Mouse (Mus musculus): Measurements from ENCODE around the gene Gm48552. TPM values are rescaled to one million over a fixed set of nuclear protein-coding genes. Genes with fewer than 3 reads are reported as not detected.
A peak's percentile ranks its signal among the peaks of the same experiment; 100 is the strongest.

Gene Gm48552
- total and polyA plus RNA-seq, 3 experiments: 0.88 to 1.2 TPM; not detected in 1

GRCm38 (mm10) chr10:81432868-81433262 lies 44.1 kb downstream of the Gm48552 start:
- WGBS: 1% methylated on average over 17 of the region's 17 CpGs
- H3K9ac ChIP-seq (ENCODE audit: low read depth, low read length): peak overlapping the region; percentile 55
- H3K4me1 ChIP-seq (ENCODE audit: control insufficient read depth, insufficient read depth, low read length): peaks cover 13% of the 10 kb centered on the region
- H3K36me3 ChIP-seq (ENCODE audit: control insufficient read depth, insufficient read depth, low read length): no peaks in the 10 kb centered on the region
- peak overlapping the region; percentile 84 for H3K27ac ChIP-seq
- intact Hi-C loops (cut with DNase I): no loop called here
- peak overlapping the region; percentile 30 for H3K4me3 ChIP-seq
- DNase-seq: peak; percentile 88 to 95
- H3K27me3 ChIP-seq (ENCODE audit: control insufficient read depth, insufficient read depth, low read length): no peaks in the 10 kb centered on the region
- no peak for TF ChIP-seq CTCF (IDR thresholded peaks at IDR 0.05)
- TF ChIP-seq POLR2A (IDR thresholded peaks at IDR 0.05; ENCODE audit: insufficient read depth, low read depth, low read length): 0 out of 2 replicates have a peak, but pooled peaks have one; percentile 25
- TF ChIP-seq EP300 (IDR thresholded peaks at IDR 0.05; ENCODE audit: insufficient read depth, low read depth, low read length): no peak
- no peaks in the 10 kb centered on the region for H3K79me2 ChIP-seq (replicated peaks; ENCODE audit: control insufficient read depth, insufficient read depth, low read length)

- no peaks in the 10 kb centered on the region for H3K79me2 ChIP-seq (replicated peaks; ENCODE audit: control insufficient read depth, insufficient read depth, low read length)
- H3K36me3 ChIP-seq (ENCODE audit: control insufficient read depth, insufficient read depth, low read length): no peaks in the 10 kb centered on the region
- intact Hi-C loops (cut with DNase I): no loop called here
- DNase-seq: peak; percentile 60 to 73
- no peaks in the 10 kb centered on the region for H3K27me3 ChIP-seq (ENCODE audit: control insufficient read depth, insufficient read depth, low read length)
- H3K27ac ChIP-seq: peak overlapping the region; percentile 84
- no peak overlapping the region for H3K4me3 ChIP-seq
- peaks cover 13% of the 10 kb centered on the region for H3K4me1 ChIP-seq (ENCODE audit: control insufficient read depth, insufficient read depth, low read length)
- H3K9ac ChIP-seq (ENCODE audit: low read depth, low read length): 0 out of 2 replicates have a peak overlapping the region, but pooled peaks have one; percentile 3
- 62% methylated on average over 26 of the region's 26 CpGs for WGBS
- no peak for TF ChIP-seq EP300 (IDR thresholded peaks at IDR 0.05; ENCODE audit: insufficient read depth, low read depth, low read length)
- TF ChIP-seq POLR2A (IDR thresholded peaks at IDR 0.05; ENCODE audit: insufficient read depth, low read depth, low read length): no peak
- TF ChIP-seq CTCF (IDR thresholded peaks at IDR 0.05): peak; percentile 47
Measured at GRCm38 (mm10) chr10:81433541-81434289, 44.9 kb downstream of the Gm48552 start.

- Histone ChIP-seq H3K4me3 (no peak overlapping the region), H3K36me3 (ENCODE audit: control insufficient read depth, insufficient read depth, low read length) (no peaks in the 10 kb centered on the region), H3K27me3 (ENCODE audit: control insufficient read depth, insufficient read depth, low read length) (no peaks in the 10 kb centered on the region), H3K79me2 (replicated peaks; ENCODE audit: control insufficient read depth, insufficient read depth, low read length) (no peaks in the 10 kb centered on the region), H3K27ac (peak overlapping the region; percentile 44), H3K9ac (ENCODE audit: low read depth, low read length) (peak overlapping the region; percentile 10), H3K4me1 (ENCODE audit: control insufficient read depth, insufficient read depth, low read length) (peaks cover 9% of the 10 kb centered on the region)
- TF ChIP-seq CTCF (IDR thresholded peaks at IDR 0.05) (no peak), EP300 (IDR thresholded peaks at IDR 0.05; ENCODE audit: insufficient read depth, low read depth, low read length) (no peak), POLR2A (IDR thresholded peaks at IDR 0.05; ENCODE audit: insufficient read depth, low read depth, low read length) (no peak)
- peak in 1 of 2 experiments; percentile 28 for DNase-seq
- 38% methylated on average over 15 of the region's 15 CpGs for WGBS
- intact Hi-C loops (cut with DNase I): no loop called here
Measured at GRCm38 (mm10) chr10:81434361-81435263, 45.8 kb downstream of the Gm48552 start.

- intact Hi-C loops (cut with DNase I): no loop called here
- Histone ChIP-seq H3K4me3 (no peak overlapping the region), H3K27ac (peak overlapping the region; percentile 44), H3K4me1 (ENCODE audit: control insufficient read depth, insufficient read depth, low read length) (peaks cover 9% of the 10 kb centered on the region), H3K79me2 (replicated peaks; ENCODE audit: control insufficient read depth, insufficient read depth, low read length) (no peaks in the 10 kb centered on the region), H3K36me3 (ENCODE audit: control insufficient read depth, insufficient read depth, low read length) (no peaks in the 10 kb centered on the region), H3K9ac (ENCODE audit: low read depth, low read length) (no peak overlapping the region), H3K27me3 (ENCODE audit: control insufficient read depth, insufficient read depth, low read length) (no peaks in the 10 kb centered on the region)
- 54% methylated on average over 3 of the region's 3 CpGs for WGBS
- TF ChIP-seq POLR2A (IDR thresholded peaks at IDR 0.05; ENCODE audit: insufficient read depth, low read depth, low read length) (no peak), EP300 (IDR thresholded peaks at IDR 0.05; ENCODE audit: insufficient read depth, low read depth, low read length) (0 out of 2 replicates have a peak, but pooled peaks have one; percentile 48), CTCF (IDR thresholded peaks at IDR 0.05) (no peak)
- DNase-seq: peak; percentile 74 to 84
Measured at GRCm38 (mm10) chr10:81435436-81435835, 46.6 kb downstream of the Gm48552 start.

Small RNAs within 50 kb of the gene (microRNA-seq; reads per million reads assigned to microRNA genes)
- gene Mir1191b: 0 to 0.56 reads per million in 2 experiments
- 0.56 to 1.5 reads per million in 2 experiments for gene Mir6913

Other genes starting within 250 kb of the Gm48552 start
Only the 30 nearest of the 34 such genes appear.
- gene Eef2, start 212.4 kb upstream of the Gm48552 start, total RNA-seq (2021): 1,000 to 10,000 TPM; 1,027 to 1,244 TPM
- 887 and 1,187 TPM in 2 replicates for gene Eef2, start 212.4 kb upstream of the Gm48552 start, polyA plus RNA-seq (2012; rRNA removed)
- 10 to 100 TPM; 27.8 to 29.0 TPM for gene Dapk3, start 206.0 kb upstream of the Gm48552 start, total RNA-seq (2021)
- gene Dapk3, start 206.0 kb upstream of the Gm48552 start, polyA plus RNA-seq (2012; rRNA removed): 30.6 and 35.5 TPM in 2 replicates
- not detected for gene 4930442H23Rik, start 205.2 kb upstream of the Gm48552 start, total RNA-seq (2021)
- gene 4930442H23Rik, start 205.2 kb upstream of the Gm48552 start, polyA plus RNA-seq (2012; rRNA removed): not detected in 2 replicates
- gene Nmrk2, start 187.0 kb upstream of the Gm48552 start, total RNA-seq (2021): 1 to 10 TPM; 8.7 to 8.8 TPM
- gene Nmrk2, start 187.0 kb upstream of the Gm48552 start, polyA plus RNA-seq (2012; rRNA removed): 4.7 and 6.3 TPM in 2 replicates
- gene Atcay, start 158.2 kb upstream of the Gm48552 start, total RNA-seq (2021): under 1 TPM in 1 of 2 experiments, not detected in 1; 0.09 TPM
- gene Atcay, start 158.2 kb upstream of the Gm48552 start, polyA plus RNA-seq (2012; rRNA removed): 0.14 and 0.20 TPM in 2 replicates
- gene Zfr2, start 155.8 kb upstream of the Gm48552 start, total RNA-seq (2021): 1 to 10 TPM; 1.8 to 2.0 TPM
- 5.0 and 6.3 TPM in 2 replicates for gene Zfr2, start 155.8 kb upstream of the Gm48552 start, polyA plus RNA-seq (2012; rRNA removed)
- gene Matk, start 136.1 kb upstream of the Gm48552 start, total RNA-seq (2021): under 1 TPM; 0.48 to 0.86 TPM
- 0.97 and 1.5 TPM in 2 replicates for gene Matk, start 136.1 kb upstream of the Gm48552 start, polyA plus RNA-seq (2012; rRNA removed)
- 100 to 1,000 TPM in 1 of 2 experiments, 10 to 100 TPM in 1; 85.7 to 101 TPM for gene Mrpl54, start 122.1 kb upstream of the Gm48552 start, total RNA-seq (2021)
- 66.7 and 93.2 TPM in 2 replicates for gene Mrpl54, start 122.1 kb upstream of the Gm48552 start, polyA plus RNA-seq (2012; rRNA removed)
- 100 to 1,000 TPM; 111 to 123 TPM for gene Apba3, start 122.0 kb upstream of the Gm48552 start, total RNA-seq (2021)
- 151 TPM in 2 replicates for gene Apba3, start 122.0 kb upstream of the Gm48552 start, polyA plus RNA-seq (2012; rRNA removed)
- not detected for gene Tjp3, start 97.4 kb upstream of the Gm48552 start, total RNA-seq (2021)
- 0.12 and 0.78 TPM in 2 replicates for gene Tjp3, start 97.4 kb upstream of the Gm48552 start, polyA plus RNA-seq (2012; rRNA removed)
- 10 to 100 TPM; 27.0 to 28.0 TPM for gene Pip5k1c, start 96.0 kb upstream of the Gm48552 start, total RNA-seq (2021)
- gene Pip5k1c, start 96.0 kb upstream of the Gm48552 start, polyA plus RNA-seq (2012; rRNA removed): 37.5 and 44.2 TPM in 2 replicates
- 10 to 100 TPM; 16.1 to 18.0 TPM for gene Cactin, start 67.9 kb upstream of the Gm48552 start, total RNA-seq (2021)
- 15.4 and 18.0 TPM in 2 replicates for gene Cactin, start 67.9 kb upstream of the Gm48552 start, polyA plus RNA-seq (2012; rRNA removed)
- gene Tbxa2r, start 60.3 kb upstream of the Gm48552 start, total RNA-seq (2021): 1 to 10 TPM; 3.8 to 4.1 TPM
- 7.1 and 8.7 TPM in 2 replicates for gene Tbxa2r, start 60.3 kb upstream of the Gm48552 start, polyA plus RNA-seq (2012; rRNA removed)
- gene Gipc3, start 45.7 kb upstream of the Gm48552 start, total RNA-seq (2021): 1 to 10 TPM; 5.5 to 6.4 TPM
- gene Gipc3, start 45.7 kb upstream of the Gm48552 start, polyA plus RNA-seq (2012; rRNA removed): 4.7 and 4.8 TPM in 2 replicates
- gene Hmg20b, start 38.5 kb upstream of the Gm48552 start, total RNA-seq (2021): 10 to 100 TPM; 55.6 to 58.1 TPM
- gene Hmg20b, start 38.5 kb upstream of the Gm48552 start, polyA plus RNA-seq (2012; rRNA removed): 44.3 and 54.9 TPM in 2 replicates
- gene Mfsd12, start 31.5 kb upstream of the Gm48552 start, total RNA-seq (2021): 10 to 100 TPM; 10.6 to 11.1 TPM
- 9.6 and 10.5 TPM in 2 replicates for gene Mfsd12, start 31.5 kb upstream of the Gm48552 start, polyA plus RNA-seq (2012; rRNA removed)
- 1 to 10 TPM in 1 of 2 experiments, under 1 TPM in 1; 0.64 to 1.1 TPM for gene 4930404N11Rik, start 23.2 kb upstream of the Gm48552 start, total RNA-seq (2021)
- gene 4930404N11Rik, start 23.2 kb upstream of the Gm48552 start, polyA plus RNA-seq (2012; rRNA removed): 0.32 and 1.2 TPM in 2 replicates
- 10 to 100 TPM; 29.9 to 31.5 TPM for gene Fzr1, start 10.5 kb upstream of the Gm48552 start, total RNA-seq (2021)
- gene Fzr1, start 10.5 kb upstream of the Gm48552 start, polyA plus RNA-seq (2012; rRNA removed): 49.3 and 56.1 TPM in 2 replicates
- gene Dohh, start 4.6 kb upstream of the Gm48552 start, total RNA-seq (2021): 10 to 100 TPM; 46.6 to 53.8 TPM
- gene Dohh, start 4.6 kb upstream of the Gm48552 start, polyA plus RNA-seq (2012; rRNA removed): 48.5 and 56.9 TPM in 2 replicates
- gene Gm48551, start 4.5 kb upstream of the Gm48552 start, total RNA-seq (2021): 1 to 10 TPM in 1 of 2 experiments, under 1 TPM in 1; 0.73 to 1.9 TPM
- gene Gm48551, start 4.5 kb upstream of the Gm48552 start, polyA plus RNA-seq (2012; rRNA removed): 2.1 and 3.5 TPM in 2 replicates
- 1 to 10 TPM; 2.0 to 2.3 TPM for gene Smim24, start 4.0 kb downstream of the Gm48552 start, total RNA-seq (2021)
- gene Smim24, start 4.0 kb downstream of the Gm48552 start, polyA plus RNA-seq (2012; rRNA removed): 8.3 and 8.6 TPM in 2 replicates
- gene Nfic, start 66.6 kb downstream of the Gm48552 start, total RNA-seq (2021): 100 to 1,000 TPM in 1 of 2 experiments, 10 to 100 TPM in 1; 94.2 to 104 TPM
- gene Nfic, start 66.6 kb downstream of the Gm48552 start, polyA plus RNA-seq (2012; rRNA removed): 59.9 and 80.1 TPM in 2 replicates
- gene Celf5, start 93.7 kb downstream of the Gm48552 start, total RNA-seq (2021): under 1 TPM in 1 of 2 experiments, not detected in 1; 0.16 TPM
- 0.39 and 0.73 TPM in 2 replicates for gene Celf5, start 93.7 kb downstream of the Gm48552 start, polyA plus RNA-seq (2012; rRNA removed)
- 10 to 100 TPM; 68.6 to 74.2 TPM for gene Ncln, start 107.4 kb downstream of the Gm48552 start, total RNA-seq (2021)
- gene Ncln, start 107.4 kb downstream of the Gm48552 start, polyA plus RNA-seq (2012; rRNA removed): 107 and 116 TPM in 2 replicates
- gene S1pr4, start 111.1 kb downstream of the Gm48552 start, total RNA-seq (2021): 1 to 10 TPM in 1 of 2 experiments, under 1 TPM in 1; 0.81 to 1.1 TPM
- 2.0 and 3.1 TPM in 2 replicates for gene S1pr4, start 111.1 kb downstream of the Gm48552 start, polyA plus RNA-seq (2012; rRNA removed)
- 1 to 10 TPM; 1.1 to 1.5 TPM for gene Gna15, start 135.2 kb downstream of the Gm48552 start, total RNA-seq (2021)
- gene Gna15, start 135.2 kb downstream of the Gm48552 start, polyA plus RNA-seq (2012; rRNA removed): 1.1 and 1.2 TPM in 2 replicates
- gene Gna11, start 156.2 kb downstream of the Gm48552 start, total RNA-seq (2021): 10 to 100 TPM; 46.6 to 53.5 TPM
- 68.0 and 81.9 TPM in 2 replicates for gene Gna11, start 156.2 kb downstream of the Gm48552 start, polyA plus RNA-seq (2012; rRNA removed)
- gene Aes, start 170.5 kb downstream of the Gm48552 start, total RNA-seq (2021): 1,000 to 10,000 TPM in 1 of 2 experiments, 100 to 1,000 TPM in 1; 982 to 1,113 TPM
- gene Aes, start 170.5 kb downstream of the Gm48552 start, polyA plus RNA-seq (2012; rRNA removed): 2,586 and 3,063 TPM in 2 replicates
- 1 to 10 TPM; 6.8 to 7.4 TPM for gene Tle2, start 185.6 kb downstream of the Gm48552 start, total RNA-seq (2021)
- gene Tle2, start 185.6 kb downstream of the Gm48552 start, polyA plus RNA-seq (2012; rRNA removed): 40.9 and 43.8 TPM in 2 replicates
- 1 to 10 TPM; 5.1 to 7.7 TPM for gene Tle6, start 212.1 kb downstream of the Gm48552 start, total RNA-seq (2021)
- gene Tle6, start 212.1 kb downstream of the Gm48552 start, polyA plus RNA-seq (2012; rRNA removed): 19.0 and 20.1 TPM in 2 replicates

Measured in heart, adult 2 months (tissue).